Mouse (Mus musculus) layer of hippocampus, adult 9-11 months (tissue): Measurements from ENCODE around the gene Cd47.

ENCODE experiments used
- DNase-seq: peaks from one replicate; pipeline ENCODE4 v3.0.0; 2022

Gene Cd47

GRCm38 (mm10) chr16:49951925-49952523 lies 151.7 kb downstream of the Cd47 start:
- DNase-seq = no peak

GRCm38 (mm10) chr16:49953817-49954216 lies 153.5 kb downstream of the Cd47 start:
- DNase-seq = no peak

GRCm38 (mm10) chr16:49954909-49955308 lies 154.6 kb downstream of the Cd47 start:
- DNase-seq = no peak

- DNase-seq = no peak
Measured at GRCm38 (mm10) chr16:49955325-49955724, 155.0 kb downstream of the Cd47 start.

GRCm38 (mm10) chr16:49955952-49956351 lies 155.6 kb downstream of the Cd47 start:
- DNase-seq = no peak

- no peak for DNase-seq
Measured at GRCm38 (mm10) chr16:49956531-49957302, 156.4 kb downstream of the Cd47 start.

GRCm38 (mm10) chr16:49958900-49959436 lies 158.6 kb downstream of the Cd47 start:
- no peak for DNase-seq

GRCm38 (mm10) chr16:49962305-49962704 lies 162.0 kb downstream of the Cd47 start:
- DNase-seq = no peak

- no peak for DNase-seq
Measured at GRCm38 (mm10) chr16:49964321-49964986, 164.1 kb downstream of the Cd47 start.
